Mouse (Mus musculus): ENCODE data around the gene Dcaf12. TPM values are rescaled to one million over a fixed set of nuclear protein-coding genes. Genes with fewer than 3 reads are reported as not detected.

The Dcaf12 gene
- 49.0 and 49.9 TPM in 2 replicates for polyA plus RNA-seq (2016; fragmentation: Nextera tagmentation; extraction: Ambion mirVana)

DNA sequence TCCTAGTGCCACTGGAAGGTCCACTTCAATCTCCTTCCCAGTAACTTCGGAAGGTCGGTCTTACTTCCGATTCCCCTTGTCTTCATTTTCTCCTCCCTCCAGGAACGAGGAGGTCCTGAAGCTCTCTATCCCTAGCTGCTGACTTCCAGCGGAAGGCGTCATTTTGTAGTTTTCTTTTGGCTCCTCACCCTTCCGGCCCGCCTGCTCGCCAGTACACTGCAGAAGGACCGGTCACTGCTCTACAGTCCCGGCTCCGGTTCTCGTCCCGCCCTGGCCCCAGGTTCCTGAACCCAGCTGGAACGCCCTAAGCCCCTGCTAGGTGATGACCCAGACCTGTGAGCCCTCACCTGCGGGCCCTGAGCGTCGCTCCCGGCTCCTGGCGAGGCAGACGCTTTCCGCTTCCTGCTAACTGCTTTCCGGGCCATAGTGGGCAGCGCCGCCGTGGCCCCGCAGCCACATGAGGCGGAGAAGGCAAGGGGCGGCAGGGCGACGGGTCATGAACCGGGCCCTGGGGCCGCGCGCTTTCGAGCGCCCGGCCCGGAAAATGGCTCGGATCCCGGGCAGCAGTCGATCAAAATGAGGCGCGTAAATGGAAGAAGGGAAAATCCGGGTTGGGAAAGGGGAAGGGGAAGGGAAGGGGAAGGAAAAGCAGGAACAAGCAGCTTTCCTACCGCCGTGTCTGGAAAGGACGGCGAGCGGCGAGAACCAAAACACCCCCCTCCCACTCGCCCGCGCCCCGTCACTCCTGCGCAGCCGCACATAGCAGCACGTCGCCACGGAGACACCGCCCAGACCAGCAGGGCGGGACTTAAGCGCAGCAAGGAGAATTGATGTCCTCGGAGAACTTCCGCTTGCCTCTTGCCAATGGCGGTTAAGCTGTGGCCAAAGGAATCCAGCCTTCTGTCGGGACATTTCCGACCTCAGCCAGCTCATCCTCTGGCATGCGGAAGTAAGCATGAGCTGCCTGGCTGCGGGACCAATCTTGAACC lies at the start of gene Dcaf12:
Dcaf12 (minus strand) TSS at position 749 of the 989 bp plus-strand sequence.
- Histone ChIP-seq H3K27ac (peak within 1 kb of the TSS; percentile 96), H3K4me3 (peak within 1 kb of the TSS; percentile 95), H3K36me3 (peaks cover 32% of the 10 kb centered on the region), H3K27me3 (ENCODE audit: insufficient read depth, poor library complexity, severe bottlenecking) (no peaks in the 10 kb centered on the region), H3K9me3 (no peaks in the 10 kb centered on the region), H3K4me1 (peaks cover 15% of the 10 kb centered on the region)
- WGBS, result under 1% methylated on average over 70 of the region's 70 CpGs
- DNase-seq (ENCODE audit: low spot score), result peak; percentile 97

DNA sequence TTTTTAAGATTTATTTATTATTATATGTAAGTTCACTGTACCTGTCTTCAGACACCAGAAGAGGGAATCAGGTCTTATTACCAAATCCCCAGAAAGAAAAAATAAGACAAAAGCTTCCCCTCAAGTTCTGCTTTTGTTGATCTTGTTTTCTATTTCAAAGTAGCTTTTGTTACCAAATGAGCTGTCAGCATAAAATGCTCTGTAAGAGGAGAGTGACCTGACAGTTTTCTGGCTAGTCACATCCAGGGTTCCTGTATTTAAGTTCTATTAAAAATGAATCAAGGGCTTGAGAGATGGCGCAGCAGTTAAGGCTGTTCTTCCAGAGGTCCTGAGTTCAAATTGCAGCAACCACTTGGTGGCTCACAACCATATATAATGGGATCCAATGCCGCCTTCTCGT lies 46.4 kb upstream of the Dcaf12 start:
- H3K27me3 ChIP-seq (ENCODE audit: insufficient read depth, poor library complexity, severe bottlenecking), result no peaks in the 10 kb centered on the region
- H3K36me3 ChIP-seq, result peaks cover 14% of the 10 kb centered on the region; the same call in 1 of the 2 replicates
- 96% methylated on average over 3 of the region's 3 CpGs for WGBS
- H3K27ac ChIP-seq, result no peak overlapping the region
- no peaks in the 10 kb centered on the region for H3K4me1 ChIP-seq
- H3K4me3 ChIP-seq, result no peak overlapping the region
- no peaks in the 10 kb centered on the region for H3K9me3 ChIP-seq
- DNase-seq (ENCODE audit: low spot score), result no peak

DNA sequence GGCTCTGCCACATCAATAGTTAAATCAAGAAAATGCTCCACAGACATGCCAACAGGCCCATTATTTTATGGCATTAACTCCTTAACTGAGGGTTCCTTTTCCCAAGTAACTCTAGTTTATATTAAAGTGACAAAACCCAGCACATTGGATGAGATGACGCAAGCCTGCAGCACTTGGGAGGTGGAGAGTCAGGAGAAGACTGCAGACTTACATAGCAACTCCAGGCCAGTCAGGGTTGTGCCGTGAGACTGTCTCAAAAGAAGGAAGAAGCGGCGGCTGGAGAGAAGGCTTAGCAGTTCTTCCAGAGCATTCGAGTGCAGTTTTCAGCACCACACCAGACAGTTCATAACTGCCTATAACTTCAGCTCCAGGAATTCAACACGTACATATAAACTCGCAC lies 44.7 kb upstream of the Dcaf12 start:
- Histone ChIP-seq H3K27ac (no peak overlapping the region), H3K4me3 (no peak overlapping the region), H3K36me3 (peaks cover 23% of the 10 kb centered on the region), H3K4me1 (no peaks in the 10 kb centered on the region), H3K9me3 (no peaks in the 10 kb centered on the region), H3K27me3 (ENCODE audit: insufficient read depth, poor library complexity, severe bottlenecking) (no peaks in the 10 kb centered on the region)
- 94% methylated on average over 7 of the region's 7 CpGs for WGBS
- no peak for DNase-seq (ENCODE audit: low spot score)

DNA sequence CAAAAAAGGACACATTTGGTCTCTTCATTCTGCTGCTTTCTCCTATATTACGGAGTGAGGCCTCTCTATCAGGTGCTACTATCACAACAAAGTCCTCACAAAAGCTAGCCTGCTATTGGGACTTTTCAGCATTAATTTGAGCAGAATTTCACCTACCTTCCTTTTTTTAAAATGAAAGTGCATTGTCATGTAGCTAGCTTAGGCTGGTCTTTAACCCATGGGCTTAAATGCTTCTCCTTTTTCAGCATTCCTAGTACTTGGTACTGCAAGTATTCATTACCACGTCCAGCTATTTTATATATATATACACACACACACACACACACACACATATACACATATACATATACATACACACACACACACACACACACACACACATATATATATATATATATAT lies 44.0 kb upstream of the Dcaf12 start:
- Histone ChIP-seq H3K36me3 (peaks cover 23% of the 10 kb centered on the region), H3K4me3 (no peak overlapping the region), H3K27ac (no peak overlapping the region), H3K27me3 (ENCODE audit: insufficient read depth, poor library complexity, severe bottlenecking) (no peaks in the 10 kb centered on the region), H3K9me3 (no peaks in the 10 kb centered on the region), H3K4me1 (no peaks in the 10 kb centered on the region)
- WGBS, result 91% methylated on average over 2 of the region's 2 CpGs
- no peak for DNase-seq (ENCODE audit: low spot score)

DNA sequence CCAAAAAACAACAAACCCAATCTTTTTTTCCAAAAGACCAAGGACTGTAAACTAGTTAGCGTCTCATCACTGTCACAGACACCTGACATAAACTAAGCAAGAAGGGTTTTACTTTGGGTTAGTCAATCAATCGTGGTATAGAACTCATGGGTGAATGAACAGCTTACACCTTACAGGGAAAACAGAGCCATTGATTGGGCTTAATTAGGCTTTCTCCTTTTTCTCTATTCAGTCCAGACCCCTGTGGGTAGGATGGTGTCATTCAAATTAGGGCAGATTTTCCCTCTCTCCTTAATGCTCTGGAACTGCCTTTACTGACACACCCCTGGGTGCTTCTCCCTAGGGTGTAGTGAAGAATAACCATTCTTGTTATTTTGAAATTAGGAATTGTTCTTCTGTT lies 42.5 kb upstream of the Dcaf12 start:
- H3K36me3 ChIP-seq, result peaks cover 35% of the 10 kb centered on the region
- H3K4me1 ChIP-seq, result no peaks in the 10 kb centered on the region
- WGBS, result 86% methylated on average over 2 of the region's 2 CpGs
- no peaks in the 10 kb centered on the region for H3K27me3 ChIP-seq (ENCODE audit: insufficient read depth, poor library complexity, severe bottlenecking)
- no peak overlapping the region for H3K4me3 ChIP-seq
- H3K27ac ChIP-seq, result no peak overlapping the region
- no peak for DNase-seq (ENCODE audit: low spot score)
- no peaks in the 10 kb centered on the region for H3K9me3 ChIP-seq

DNA sequence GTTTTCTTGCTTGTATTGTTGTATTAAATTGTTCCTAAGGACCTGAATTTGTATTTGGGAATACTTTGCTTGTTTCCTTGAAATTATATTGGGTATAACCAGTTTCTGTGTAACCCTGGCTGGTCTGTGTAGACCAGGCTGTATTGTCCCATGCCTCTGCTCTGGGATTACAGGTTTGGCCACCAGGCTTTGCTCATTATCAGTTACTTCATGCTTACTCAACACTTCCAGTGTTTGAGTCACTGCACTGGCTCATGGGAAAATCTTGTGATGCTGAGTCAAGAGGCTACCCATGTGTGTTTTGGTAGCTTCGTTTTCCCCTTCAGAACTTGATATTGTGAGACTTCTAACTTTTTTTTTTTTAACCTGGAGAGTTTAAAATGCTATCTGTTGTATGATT lies 38.6 kb upstream of the Dcaf12 start:
- Histone ChIP-seq H3K4me1 (peaks cover 6% of the 10 kb centered on the region), H3K4me3 (no peak overlapping the region), H3K27me3 (ENCODE audit: insufficient read depth, poor library complexity, severe bottlenecking) (no peaks in the 10 kb centered on the region), H3K27ac (no peak overlapping the region), H3K9me3 (no peaks in the 10 kb centered on the region), H3K36me3 (peaks cover 29% of the 10 kb centered on the region)
- no peak for DNase-seq (ENCODE audit: low spot score)
- 92% methylated on average over 1 of the region's 1 CpGs for WGBS

DNA sequence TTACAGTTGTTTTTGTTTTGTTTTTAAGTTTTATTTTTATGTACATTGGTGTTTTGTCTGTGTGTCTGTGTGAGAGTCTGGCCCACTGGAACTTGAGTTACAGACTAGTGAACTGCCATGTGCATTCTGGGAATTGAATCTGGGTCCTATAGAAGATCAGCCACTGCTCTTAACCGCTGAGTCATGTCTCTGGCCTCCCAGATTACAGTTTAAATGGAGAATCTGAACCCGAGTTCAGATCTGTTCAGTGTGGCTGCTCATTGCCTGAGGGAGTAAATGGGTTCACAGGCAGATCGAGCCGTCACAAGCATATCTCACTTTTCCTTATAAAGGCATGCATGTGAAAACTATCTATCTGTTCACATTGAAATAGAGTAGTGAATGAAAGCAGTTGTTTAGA lies 38.1 kb upstream of the Dcaf12 start:
- Histone ChIP-seq H3K9me3 (no peaks in the 10 kb centered on the region), H3K27me3 (ENCODE audit: insufficient read depth, poor library complexity, severe bottlenecking) (no peaks in the 10 kb centered on the region), H3K4me1 (peaks cover 9% of the 10 kb centered on the region), H3K36me3 (peaks cover 29% of the 10 kb centered on the region), H3K4me3 (no peak overlapping the region), H3K27ac (no peak overlapping the region)
- DNase-seq (ENCODE audit: low spot score), result no peak
- WGBS, result 91% methylated on average over 4 of the region's 4 CpGs

DNA sequence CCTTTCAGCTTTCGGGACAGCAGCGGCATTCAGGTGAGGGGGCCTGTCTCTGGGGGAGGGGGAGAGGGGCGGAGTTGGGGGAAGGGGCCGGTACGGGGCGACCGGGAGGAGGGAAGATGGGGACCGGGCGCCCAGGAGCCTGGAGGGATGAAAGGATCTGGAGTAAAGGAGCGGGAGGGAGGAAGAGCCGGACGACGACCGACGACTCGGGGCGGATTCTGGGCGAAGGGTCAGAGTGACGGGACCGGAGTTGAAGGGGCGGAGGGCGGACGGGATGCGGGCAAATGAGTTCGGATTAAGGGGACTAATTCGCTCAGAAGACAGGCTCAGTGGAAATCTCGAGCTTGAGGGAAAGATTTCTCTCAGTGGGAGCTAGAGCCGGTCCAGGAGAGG lies 34.5 kb upstream of the Dcaf12 start:
- Histone ChIP-seq H3K4me1 (peaks cover 9% of the 10 kb centered on the region), H3K4me3 (peak overlapping the region; percentile 92), H3K36me3 (peaks cover 20% of the 10 kb centered on the region), H3K27me3 (ENCODE audit: insufficient read depth, poor library complexity, severe bottlenecking) (no peaks in the 10 kb centered on the region), H3K9me3 (no peaks in the 10 kb centered on the region), H3K27ac (peak overlapping the region; percentile 97)
- under 1% methylated on average over 28 of the region's 28 CpGs for WGBS
- no peak for DNase-seq (ENCODE audit: low spot score)

DNA sequence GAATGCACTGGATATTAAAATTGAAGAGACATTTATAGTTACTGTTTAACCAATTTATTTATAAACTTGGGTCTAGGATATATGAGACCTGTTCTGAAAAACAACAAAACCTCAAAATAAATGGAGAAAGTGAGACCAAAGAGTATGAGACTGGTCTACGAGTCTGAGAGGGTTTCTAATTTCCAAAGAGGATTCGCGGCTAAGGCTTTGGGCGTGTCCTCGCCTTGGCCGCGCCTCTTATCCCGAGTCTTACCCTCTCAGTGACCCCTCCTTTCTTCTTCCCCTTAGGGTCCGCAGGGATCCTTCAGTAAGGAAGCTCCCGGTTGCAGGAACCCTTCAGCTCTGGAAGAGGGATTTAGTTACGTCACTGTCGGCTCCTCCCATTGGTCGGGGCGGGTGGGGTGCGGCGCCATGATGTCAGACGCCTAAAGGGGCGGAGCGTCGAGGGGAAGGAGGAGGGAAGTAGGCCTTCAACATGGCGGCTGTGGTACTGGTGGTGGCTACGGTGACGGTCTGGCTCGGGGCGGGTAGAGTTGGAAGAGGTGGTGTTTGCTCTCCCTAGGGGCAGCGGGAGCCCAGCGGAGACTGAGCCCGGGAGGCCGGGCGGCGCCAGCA lies 34.0 kb upstream of the Dcaf12 start, which contains the start of gene Ubap1:
Ubap1 (plus strand) TSS at position 413 of the 615 bp plus-strand sequence.
- Histone ChIP-seq H3K36me3 (peaks cover 20% of the 10 kb centered on the region), H3K27ac (peak within 1 kb of the TSS; percentile 97), H3K4me1 (peaks cover 9% of the 10 kb centered on the region), H3K9me3 (no peaks in the 10 kb centered on the region), H3K4me3 (peak within 1 kb of the TSS; percentile 92), H3K27me3 (ENCODE audit: insufficient read depth, poor library complexity, severe bottlenecking) (no peaks in the 10 kb centered on the region)
- peak; percentile 99 for DNase-seq (ENCODE audit: low spot score)
- WGBS, result under 1% methylated on average over 31 of the region's 31 CpGs

DNA sequence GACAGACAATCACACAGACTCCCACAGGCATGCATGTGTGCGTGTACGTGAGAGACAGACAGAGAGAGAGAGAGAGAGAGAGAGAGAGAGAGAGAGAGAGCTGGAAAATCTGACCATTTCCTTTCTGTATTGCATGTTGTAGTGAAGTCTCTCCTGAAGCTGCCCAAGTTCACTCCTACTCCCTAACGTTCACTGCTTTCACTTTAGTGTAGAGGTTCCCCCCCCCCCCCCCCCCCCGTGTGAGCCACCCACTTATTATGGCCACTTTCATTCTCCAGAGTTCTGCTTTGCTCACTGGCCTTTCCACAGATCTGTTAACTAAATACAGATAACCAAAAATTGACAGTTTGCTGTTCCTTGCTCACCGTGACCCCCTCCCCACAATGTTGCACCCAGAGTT lies 33.1 kb upstream of the Dcaf12 start:
- Histone ChIP-seq H3K27ac (peak overlapping the region; percentile 97; the same call in 1 of the 2 replicates), H3K27me3 (ENCODE audit: insufficient read depth, poor library complexity, severe bottlenecking) (no peaks in the 10 kb centered on the region)

DNA sequence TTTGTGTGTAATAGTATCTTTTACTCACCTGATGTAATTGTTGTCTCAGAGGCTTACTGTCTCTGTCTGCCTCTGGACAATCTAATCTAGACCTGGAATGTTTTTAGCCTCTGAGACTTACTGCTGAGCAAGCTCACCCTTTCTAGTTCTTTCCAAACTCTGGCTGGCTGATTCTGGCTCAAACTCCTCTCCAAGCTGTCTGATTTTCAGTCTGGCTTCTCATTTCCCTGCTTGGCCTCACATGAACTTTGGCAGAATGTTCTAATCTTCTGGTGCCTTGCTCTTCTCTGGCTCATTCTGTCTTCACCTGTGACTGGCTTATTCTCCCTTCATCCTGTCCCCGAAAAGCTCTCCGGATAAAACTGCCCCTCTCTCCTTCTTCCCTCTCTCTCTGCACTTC lies 31.3 kb upstream of the Dcaf12 start:
- no peak for DNase-seq (ENCODE audit: low spot score)
- H3K27ac ChIP-seq, result no peak overlapping the region
- H3K4me1 ChIP-seq, result peaks cover 9% of the 10 kb centered on the region
- H3K36me3 ChIP-seq, result 0 out of 2 replicates have a peak, but pooled peaks cover under 1% of the 10 kb centered on the region
- no peak overlapping the region for H3K4me3 ChIP-seq
- H3K9me3 ChIP-seq, result no peaks in the 10 kb centered on the region
- 69% methylated on average over 2 of the region's 2 CpGs for WGBS
- H3K27me3 ChIP-seq (ENCODE audit: insufficient read depth, poor library complexity, severe bottlenecking), result no peaks in the 10 kb centered on the region

More for the DNA sequence above, 33.1 kb upstream of the Dcaf12 start:
- peaks cover 9% of the 10 kb centered on the region for H3K4me1 ChIP-seq
- DNase-seq (ENCODE audit: low spot score), result no peak
- H3K4me3 ChIP-seq, result peak overlapping the region; percentile 92
- no peaks in the 10 kb centered on the region for H3K9me3 ChIP-seq
- WGBS, result 28% methylated on average over 5 of the region's 5 CpGs
- H3K36me3 ChIP-seq, result peaks cover 13% of the 10 kb centered on the region

DNA sequence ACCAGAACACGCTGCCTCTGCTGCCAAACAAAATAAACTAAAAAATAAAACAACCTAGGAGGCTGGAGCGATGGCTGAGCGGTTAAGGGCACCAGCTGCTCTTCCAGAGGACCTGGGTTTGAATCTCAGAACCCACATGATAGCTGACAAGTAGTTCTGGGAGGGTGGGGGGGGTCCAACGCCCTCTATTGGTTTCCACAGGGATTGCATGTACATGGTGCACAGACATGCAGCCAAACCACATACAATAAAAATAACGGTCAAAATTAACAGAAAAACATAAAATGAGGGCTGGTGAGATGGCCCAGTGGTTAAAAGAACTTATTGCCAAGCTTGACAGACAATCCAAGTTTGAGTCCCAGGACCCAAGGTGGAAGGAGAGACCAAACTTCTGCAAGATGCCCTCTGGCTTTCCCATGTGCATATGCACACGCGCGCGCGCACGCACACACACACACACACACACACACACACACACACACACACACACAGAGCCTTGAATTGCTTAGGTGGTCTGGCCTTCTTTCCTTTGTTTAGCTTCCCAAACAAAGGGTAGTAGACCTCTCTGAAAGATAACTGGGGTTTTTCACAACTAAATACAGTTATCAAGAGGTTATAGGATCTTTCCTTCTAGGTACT lies 26.3 kb upstream of the Dcaf12 start:
- H3K4me1 ChIP-seq, result no peaks in the 10 kb centered on the region
- H3K27ac ChIP-seq, result no peak overlapping the region
- no peak for DNase-seq (ENCODE audit: low spot score)
- no peaks in the 10 kb centered on the region for H3K9me3 ChIP-seq
- 77% methylated on average over 11 of the region's 11 CpGs for WGBS
- no peaks in the 10 kb centered on the region for H3K36me3 ChIP-seq
- no peak overlapping the region for H3K4me3 ChIP-seq
- H3K27me3 ChIP-seq (ENCODE audit: insufficient read depth, poor library complexity, severe bottlenecking), result no peaks in the 10 kb centered on the region

DNA sequence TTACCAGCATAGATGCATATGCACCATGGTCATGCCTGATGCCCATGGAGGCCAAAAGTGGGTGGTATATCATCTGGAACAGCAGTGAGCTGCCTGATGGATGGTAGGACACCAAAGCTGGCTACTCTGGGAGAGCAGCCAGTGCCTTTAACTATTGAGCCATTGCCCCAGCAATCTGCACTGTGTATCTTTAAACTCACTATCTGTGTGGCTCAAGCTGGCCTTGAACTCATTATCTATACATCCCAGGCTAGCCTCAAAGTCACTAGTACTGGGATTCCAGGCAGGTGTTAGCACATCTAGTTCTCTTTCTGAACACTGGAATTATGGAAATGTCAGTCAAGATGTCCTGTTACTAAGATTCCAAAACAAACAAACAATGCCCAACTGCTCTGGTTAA lies 21.9 kb upstream of the Dcaf12 start:
- H3K36me3 ChIP-seq, result no peaks in the 10 kb centered on the region
- no peak for DNase-seq (ENCODE audit: low spot score)
- no peaks in the 10 kb centered on the region for H3K9me3 ChIP-seq
- H3K27ac ChIP-seq, result no peak overlapping the region
- no peaks in the 10 kb centered on the region; the same call in 1 of the 2 replicates for H3K27me3 ChIP-seq (ENCODE audit: insufficient read depth, poor library complexity, severe bottlenecking)
- H3K4me3 ChIP-seq, result no peak overlapping the region
- no peaks in the 10 kb centered on the region for H3K4me1 ChIP-seq

Measured in heart, embryonic 10.5 days (tissue).